ENCODE assay signal across 7 mouse cellular contexts in genomic region chr4:99121123-99121755, GRCm38 (mm10). TPM values are rescaled to one million over a fixed set of nuclear protein-coding genes. Genes with fewer than 3 reads are reported as not detected.
DNase-seq lines count a peak whose midpoint lies in the region; ATAC-seq and TF ChIP-seq lines count a peak whose summit lies in the region.

No protein-coding gene starts in this region.

- no peak overlapping the region for H3K27ac ChIP-seq in lung, embryonic 16.5 days (ENCODE audit: low read length)
- H3K27ac ChIP-seq in embryonic facial prominence, embryonic 14.5 days (replicated peaks; ENCODE audit: low read depth, low read length): peak overlapping the region; percentile 81
- peak overlapping the region; percentile 81; the same call in 1 of the 2 replicates for H3K27ac ChIP-seq in intestine, postnatal 0 days (ENCODE audit: low read depth, low read length)
- H3K27ac ChIP-seq in small intestine, adult 2 months (ENCODE audit: insufficient read depth, low read depth, low read length): 0 out of 2 replicates have a peak overlapping the region, but pooled peaks have one; percentile 30

- H3K36me3 ChIP-seq in lung, embryonic 16.5 days (ENCODE audit: control insufficient read depth, insufficient read depth, low read length): no peaks in the 10 kb centered on the region
- no peaks in the 10 kb centered on the region for H3K36me3 ChIP-seq in embryonic facial prominence, embryonic 14.5 days (ENCODE audit: control insufficient read depth, insufficient read depth, low read length)
- H3K36me3 ChIP-seq in intestine, postnatal 0 days (ENCODE audit: control insufficient read depth, insufficient read depth): no peaks in the 10 kb centered on the region
- H3K36me3 ChIP-seq in small intestine, adult 2 months (ENCODE audit: control insufficient read depth, insufficient read depth, low read length): no peaks in the 10 kb centered on the region

- no peak for TF ChIP-seq CTCF in intestine, postnatal 0 days (IDR thresholded peaks at IDR 0.05; ENCODE audit: low read depth)
- TF ChIP-seq CTCF in small intestine, adult 2 months (IDR thresholded peaks at IDR 0.05; ENCODE audit: extremely low read depth, insufficient read length, insufficient replicate concordance, low read depth, low read length): no peak

- no peak for DNase-seq in lung, postnatal 36 days
- DNase-seq in embryonic facial prominence, embryonic 14.5 days (ENCODE audit: low spot score): no peak
- DNase-seq in urinary bladder, adult 18-20 months (ENCODE audit: low spot score in 2 of 2): no peak
- no peak for DNase-seq in right cerebral cortex, adult 2 months (ENCODE audit: low spot score in 2 of 2)

- peak overlapping the region; percentile 97 for H3K9ac ChIP-seq in lung, embryonic 16.5 days (ENCODE audit: low read length)
- peak overlapping the region; percentile 99 for H3K9ac ChIP-seq in embryonic facial prominence, embryonic 14.5 days (ENCODE audit: low read depth, low read length)
- peak overlapping the region; percentile 91; the same call in 1 of the 2 replicates for H3K9ac ChIP-seq in intestine, postnatal 0 days (ENCODE audit: low read depth, low read length)

- no peak for ATAC-seq in lung, embryonic 16.5 days (ENCODE audit: low read depth)
- peak; percentile 54 for ATAC-seq in embryonic facial prominence, embryonic 14.5 days (ENCODE audit: low read depth)
- ATAC-seq in intestine, postnatal 0 days: no peak

- H3K4me2 ChIP-seq in lung, embryonic 16.5 days (ENCODE audit: low read depth, low read length): peak overlapping the region; percentile 92
- peak overlapping the region; percentile 66 for H3K4me2 ChIP-seq in embryonic facial prominence, embryonic 14.5 days (ENCODE audit: low read depth, low read length)
- peak overlapping the region; percentile 88 for H3K4me2 ChIP-seq in intestine, postnatal 0 days (replicated peaks; ENCODE audit: low read depth)

- 2% methylated on average over 17 of the region's 17 CpGs for WGBS in lung, embryonic 16.5 days
- WGBS in embryonic facial prominence, embryonic 14.5 days: 3% methylated on average over 15 of the region's 17 CpGs
- 5% methylated on average over 17 of the region's 17 CpGs for WGBS in intestine, postnatal 0 days
- WGBS in small intestine, adult 2 months: 7% methylated on average over 17 of the region's 17 CpGs

- H3K9me3 ChIP-seq in lung, embryonic 16.5 days (ENCODE audit: control insufficient read depth, low read length): no peaks in the 10 kb centered on the region
- H3K9me3 ChIP-seq in embryonic facial prominence, embryonic 14.5 days (ENCODE audit: control insufficient read depth, low read length): no peaks in the 10 kb centered on the region
- no peaks in the 10 kb centered on the region for H3K9me3 ChIP-seq in intestine, postnatal 0 days (ENCODE audit: control insufficient read depth)

- peak overlapping the region; percentile 67 for H3K4me3 ChIP-seq in lung, embryonic 16.5 days (ENCODE audit: low read length)
- H3K4me3 ChIP-seq in embryonic facial prominence, embryonic 14.5 days (ENCODE audit: low read depth, low read length): peak overlapping the region; percentile 94
- H3K4me3 ChIP-seq in intestine, postnatal 0 days (ENCODE audit: low read depth, low read length): peak overlapping the region; percentile 91
- H3K4me3 ChIP-seq in small intestine, adult 2 months (ENCODE audit: low read depth, low read length): peak overlapping the region; percentile 96

- H3K4me1 ChIP-seq in lung, embryonic 16.5 days (replicated peaks; ENCODE audit: control insufficient read depth, insufficient read depth, low read length): peaks cover 31% of the 10 kb centered on the region
- peaks cover 23% of the 10 kb centered on the region for H3K4me1 ChIP-seq in embryonic facial prominence, embryonic 14.5 days (ENCODE audit: control insufficient read depth, insufficient read depth, low read length)
- peaks cover 5% of the 10 kb centered on the region for H3K4me1 ChIP-seq in intestine, postnatal 0 days (replicated peaks; ENCODE audit: control insufficient read depth, insufficient read depth, low read length)
- H3K4me1 ChIP-seq in small intestine, adult 2 months (ENCODE audit: control insufficient read depth, insufficient read depth, insufficient read length, low read length): peaks cover 9% of the 10 kb centered on the region; the same call in 1 of the 2 replicates

- TF ChIP-seq POLR2A in small intestine, adult 2 months (IDR thresholded peaks at IDR 0.05; ENCODE audit: low read depth, low read length): no peak

- no peaks in the 10 kb centered on the region for H3K27me3 ChIP-seq in lung, embryonic 16.5 days (ENCODE audit: control insufficient read depth, insufficient read depth, low read depth, low read length)
- H3K27me3 ChIP-seq in embryonic facial prominence, embryonic 14.5 days (replicated peaks; ENCODE audit: control insufficient read depth, insufficient read depth, low read length): no peaks in the 10 kb centered on the region
- H3K27me3 ChIP-seq in intestine, postnatal 0 days (replicated peaks; ENCODE audit: control insufficient read depth, insufficient read depth, low read length): no peaks in the 10 kb centered on the region
- no peaks in the 10 kb centered on the region for H3K27me3 ChIP-seq in small intestine, adult 2 months (ENCODE audit: control insufficient read depth, insufficient read depth, low read length)

RNA-seq across cellular contexts. Expression of gene Dock7, which starts 0.5 kb away (rescaled TPM):
- polyA plus RNA-seq in lung, embryonic 16.5 days (2015; fragmentation: Nextera tagmentation; extraction: Ambion mirVana): 44.9 and 49.0 TPM in 2 replicates
- polyA plus RNA-seq in embryonic facial prominence, embryonic 14.5 days (2014; fragmentation: Nextera tagmentation; extraction: Ambion mirVana): 65.4 and 71.3 TPM in 2 replicates
- 18.7 and 21.3 TPM in 2 replicates for polyA plus RNA-seq in intestine, postnatal 0 days (2015; fragmentation: Nextera tagmentation; extraction: Ambion mirVana)
- polyA plus RNA-seq in small intestine, adult 2 months (2012; rRNA removed): 6.9 and 14.9 TPM in 2 replicates
